Mouse (Mus musculus): ENCODE measurements around the gene Phactr1. TPM values are rescaled to one million over a fixed set of nuclear protein-coding genes. Genes with fewer than 3 reads are reported as not detected.

The Phactr1 gene
- total RNA-seq, 2 experiments from 2014 or later: 453 to 512 TPM

GRCm38 (mm10) chr13:42822545-42822944 lies 142.1 kb downstream of the Phactr1 start:
- Histone ChIP-seq H3K4me3 (no peak overlapping the region), H3K27ac (peak overlapping the region; percentile 83; the same call in 1 of the 2 replicates)
- DNase-seq (ENCODE audit: extremely low spot score in 1 of 2, low spot score in 2 of 2): peak; percentile 83 to 91
- TF ChIP-seq CTCF (IDR thresholded peaks at IDR 0.05): peak; percentile 97
- intact Hi-C loops (cut with DNase I): loop anchor here (1.0 to 5.0 kb wide), 3 partner anchors 140 to 248 kb away; partner anchors contain the start of gene Phactr1

GRCm38 (mm10) chr13:42823875-42824274 lies 143.5 kb downstream of the Phactr1 start:
- Histone ChIP-seq H3K27ac (peak overlapping the region; percentile 38; the same call in 1 of the 2 replicates), H3K4me3 (no peak overlapping the region)
- intact Hi-C loops (cut with DNase I): loop anchor here (2.0 to 5.0 kb wide), 2 partner anchors 142 to 249 kb away; partner anchors contain the start of gene Phactr1
- no peak for DNase-seq (ENCODE audit: extremely low spot score in 1 of 2, low spot score in 2 of 2)
- no peak for TF ChIP-seq CTCF (IDR thresholded peaks at IDR 0.05)

GRCm38 (mm10) chr13:42826602-42827001 lies 146.2 kb downstream of the Phactr1 start:
- Histone ChIP-seq H3K27ac (no peak overlapping the region), H3K4me3 (no peak overlapping the region)
- intact Hi-C loops (cut with DNase I): no loop called here
- DNase-seq (ENCODE audit: extremely low spot score in 1 of 2, low spot score in 2 of 2): peak; percentile 59 to 67
- peak; percentile 82 for TF ChIP-seq CTCF (IDR thresholded peaks at IDR 0.05)

- no peak for DNase-seq (ENCODE audit: extremely low spot score in 1 of 2, low spot score in 2 of 2)
- no peak for TF ChIP-seq CTCF (IDR thresholded peaks at IDR 0.05)
- intact Hi-C loops (cut with DNase I): no loop called here
- Histone ChIP-seq H3K27ac (peak overlapping the region; percentile 61; the same call in 1 of the 2 replicates), H3K4me3 (no peak overlapping the region)
Measured at GRCm38 (mm10) chr13:42828978-42829377, 148.6 kb downstream of the Phactr1 start.

- DNase-seq (ENCODE audit: extremely low spot score in 1 of 2, low spot score in 2 of 2): no peak
- TF ChIP-seq CTCF (IDR thresholded peaks at IDR 0.05): peak; percentile 60
- intact Hi-C loops (cut with DNase I): loop anchor here (5.0 kb wide), 2 partner anchors 82 to 257 kb away; no protein-coding TSS in a partner anchor
- H3K27ac ChIP-seq: no peak overlapping the region
- no peak overlapping the region for H3K4me3 ChIP-seq
Measured at GRCm38 (mm10) chr13:42835441-42835840, 155.0 kb downstream of the Phactr1 start.

- Histone ChIP-seq H3K27ac (no peak overlapping the region), H3K4me3 (no peak overlapping the region)
- intact Hi-C loops (cut with DNase I): loop anchor here (5.0 kb wide), 2 partner anchors 78 to 253 kb away; no protein-coding TSS in a partner anchor
- no peak for TF ChIP-seq CTCF (IDR thresholded peaks at IDR 0.05)
- DNase-seq (ENCODE audit: extremely low spot score in 1 of 2, low spot score in 2 of 2): peak in 1 of 2 experiments; percentile 10
Measured at GRCm38 (mm10) chr13:42839358-42839757, 158.9 kb downstream of the Phactr1 start.

GRCm38 (mm10) chr13:42852086-42852485 lies 171.7 kb downstream of the Phactr1 start:
- Histone ChIP-seq H3K4me3 (no peak overlapping the region), H3K27ac (no peak overlapping the region)
- no peak for TF ChIP-seq CTCF (IDR thresholded peaks at IDR 0.05)
- intact Hi-C loops (cut with DNase I): no loop called here
- no peak for DNase-seq (ENCODE audit: extremely low spot score in 1 of 2, low spot score in 2 of 2)

GRCm38 (mm10) chr13:42853900-42854595 lies 173.6 kb downstream of the Phactr1 start:
- Histone ChIP-seq H3K27ac (no peak overlapping the region), H3K4me3 (no peak overlapping the region)
- intact Hi-C loops (cut with DNase I): no loop called here
- no peak for DNase-seq (ENCODE audit: extremely low spot score in 1 of 2, low spot score in 2 of 2)
- TF ChIP-seq CTCF (IDR thresholded peaks at IDR 0.05): no peak

- intact Hi-C loops (cut with DNase I): loop anchor here (2.0 kb wide), 1 partner anchor 50 kb away; no protein-coding TSS in a partner anchor
- TF ChIP-seq CTCF (IDR thresholded peaks at IDR 0.05): no peak
- DNase-seq (ENCODE audit: extremely low spot score in 1 of 2, low spot score in 2 of 2): peak; percentile 53 to 55
- Histone ChIP-seq H3K4me3 (peak overlapping the region; percentile 53), H3K27ac (peak overlapping the region; percentile 84)
Measured at GRCm38 (mm10) chr13:42866162-42866941, 185.9 kb downstream of the Phactr1 start.

GRCm38 (mm10) chr13:42867026-42867425 lies 186.6 kb downstream of the Phactr1 start:
- intact Hi-C loops (cut with DNase I): loop anchor here (2.0 kb wide), 1 partner anchor 50 kb away; no protein-coding TSS in a partner anchor
- H3K27ac ChIP-seq: peak overlapping the region; percentile 84
- H3K4me3 ChIP-seq: peak overlapping the region; percentile 53
- TF ChIP-seq CTCF (IDR thresholded peaks at IDR 0.05): no peak
- no peak for DNase-seq (ENCODE audit: extremely low spot score in 1 of 2, low spot score in 2 of 2)

- TF ChIP-seq CTCF (IDR thresholded peaks at IDR 0.05): no peak
- Histone ChIP-seq H3K27ac (no peak overlapping the region), H3K4me3 (no peak overlapping the region)
- no peak for DNase-seq (ENCODE audit: extremely low spot score in 1 of 2, low spot score in 2 of 2)
- intact Hi-C loops (cut with DNase I): no loop called here
Measured at GRCm38 (mm10) chr13:42872125-42872524, 191.7 kb downstream of the Phactr1 start.

- TF ChIP-seq CTCF (IDR thresholded peaks at IDR 0.05): no peak
- no peak for DNase-seq (ENCODE audit: extremely low spot score in 1 of 2, low spot score in 2 of 2)
- intact Hi-C loops (cut with DNase I): no loop called here
- H3K27ac ChIP-seq: no peak overlapping the region
- H3K4me3 ChIP-seq: no peak overlapping the region
Measured at GRCm38 (mm10) chr13:42878346-42878745, 197.9 kb downstream of the Phactr1 start.
